Mouse (Mus musculus): ENCODE measurements at regions not wholly inside any gene's neighbourhood (a gene's known extent, or its start where the extent isn't known, plus 50 kb on each side); places are given as distances from the start of the nearest gene placed in this dataset.

- TF ChIP-seq CTCF (IDR thresholded peaks at IDR 0.05; ENCODE audit: borderline replicate concordance, extremely low read depth, insufficient read depth, insufficient read length) (no peak), POLR2A (IDR thresholded peaks at IDR 0.05; ENCODE audit: borderline replicate concordance, extremely low read depth, insufficient read depth, insufficient read length, poor library complexity, severe bottlenecking) (no peak)
These were observed 130.5 kb upstream of the Nav3 start for GRCm38 (mm10) chr10:110586507-110586906.

All from brain, embryonic 14.5 days (tissue).